Mouse (Mus musculus) bone marrow macrophage, adult 2 months (primary cell): Measurements from ENCODE around the gene Icam4.

Experiments
- CTCF ChIP-seq: IDR thresholded peaks from 2 replicates; pipeline ENCODE4 v1.5.1; 2012; ENCODE audit warnings: low read depth, mild to moderate bottlenecking, low read length, moderate library complexity
- POLR2A ChIP-seq: IDR thresholded peaks from 2 replicates; pipeline ENCODE4 v1.6.1; 2012; ENCODE audit warnings: mild to moderate bottlenecking, low read depth, low read length, borderline replicate concordance

- no peak for TF ChIP-seq CTCF
- no peak for TF ChIP-seq POLR2A
Measured at GRCm38 (mm10) chr9:20987953-20988352, 41.2 kb upstream of the Icam4 start.
